Mouse (Mus musculus) heart, postnatal 10 days (tissue): Measurements from ENCODE around the gene Fzr1. TPM values are rescaled to one million over a fixed set of nuclear protein-coding genes. Genes with fewer than 3 reads are reported as not detected.

ENCODE experiments used
- DNase-seq, 2 experiments: peaks; one replicate each; pipeline ENCODE4 v3.0.0; 2021
- intact Hi-C: fragments of 180-260 bp; cut with DNase I; formaldehyde crosslinking; loops from one replicate; pipeline ENCODE4 v1.15.1; 2025
- total RNA-seq, 2 experiments: library from RNA; stranded (reverse); gene quantifications; 2 replicates each; pipeline ENCODE4 v1.2.3; 2021

Fzr1 gene
- total RNA-seq, 2 experiments from 2014 or later = 39.7 to 41.2 TPM

DNA sequence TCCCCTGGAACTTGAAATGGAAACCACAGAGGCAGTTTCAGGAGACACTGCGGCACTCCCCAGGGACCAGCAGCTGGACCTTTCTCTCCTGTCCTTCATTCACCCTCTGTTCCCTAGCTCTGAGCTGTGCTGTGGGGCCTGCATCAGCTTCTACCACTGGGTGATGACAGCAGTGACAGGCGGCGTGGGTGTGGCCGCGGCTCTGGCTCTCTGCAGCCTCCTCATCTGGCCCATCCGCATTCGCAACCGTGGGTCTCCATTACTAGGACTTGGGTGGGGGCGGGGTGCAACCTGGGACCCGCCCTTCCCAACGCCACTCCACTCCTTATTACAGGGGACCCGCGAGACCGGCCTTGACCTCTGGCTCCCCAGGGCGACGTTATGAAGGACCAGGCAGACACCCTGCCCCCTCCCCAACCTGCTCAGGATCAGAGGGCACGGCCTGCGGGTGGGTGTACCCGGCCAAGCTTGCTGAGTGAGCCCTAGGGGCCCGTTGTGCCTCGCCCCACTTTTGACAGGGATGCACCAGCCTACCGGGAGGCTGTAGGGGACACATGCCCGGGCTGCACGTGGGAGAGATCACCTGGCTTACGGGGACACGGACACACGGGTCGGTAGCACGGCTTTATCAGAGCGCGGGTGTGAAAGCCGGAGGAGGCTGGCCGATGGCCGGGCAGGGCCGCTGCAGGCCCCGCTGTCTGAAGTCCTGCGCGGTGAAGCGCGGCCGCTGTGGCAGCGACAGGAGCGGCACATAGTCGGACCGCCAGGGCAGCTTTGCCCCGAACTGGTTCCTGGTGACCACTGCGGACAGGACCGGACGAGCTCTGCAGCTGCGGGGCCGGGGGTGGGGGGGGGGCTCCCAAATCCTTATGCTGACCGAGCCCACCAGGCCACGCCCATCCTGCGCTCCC, 14.6 kb downstream of the Fzr1 start:
- peak; percentile 75 to 76 for DNase-seq
- intact Hi-C loops = no loop called here

DNA sequence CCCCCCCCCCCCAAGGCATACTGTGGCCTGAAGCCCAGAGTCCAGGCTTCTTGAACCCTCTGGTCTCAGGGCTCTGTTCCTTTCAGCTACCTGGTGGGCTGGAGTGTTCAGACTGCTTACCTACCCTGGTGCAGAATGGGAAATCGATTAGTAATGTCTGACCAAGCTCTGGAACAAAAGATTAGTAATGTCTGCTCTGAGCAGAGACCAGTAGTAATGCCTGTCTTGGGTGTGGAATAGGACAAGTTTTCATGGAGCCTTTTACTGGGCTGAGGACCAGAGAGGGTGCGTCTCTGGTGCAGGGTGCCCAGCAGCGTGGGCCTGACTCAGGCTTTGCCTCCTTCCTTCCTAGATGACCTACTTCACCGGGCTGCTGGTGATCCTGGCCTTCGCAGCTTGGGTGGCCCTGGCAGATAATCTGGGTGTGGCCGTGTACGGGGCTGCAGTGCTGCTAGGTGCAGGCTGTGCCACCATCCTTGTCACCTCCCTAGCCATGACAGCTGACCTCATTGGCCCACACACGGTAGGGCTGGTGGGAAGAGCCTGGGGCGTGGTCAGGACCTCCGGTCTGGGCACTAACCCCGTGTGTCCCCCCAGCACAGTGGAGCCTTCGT, 15.9 kb downstream of the Fzr1 start:
- intact Hi-C loops = no loop called here
- DNase-seq = no peak

- intact Hi-C loops = no loop called here
Measured at GRCm38 (mm10) chr10:81360721-81361120, 17.6 kb downstream of the Fzr1 start.

GRCm38 (mm10) chr10:81358841-81359240, 19.5 kb downstream of the Fzr1 start:
- intact Hi-C loops = loop anchor here (2.0 kb wide), 1 partner anchor 18 kb away; no protein-coding TSS in a partner anchor
- no peak for DNase-seq

More at GRCm38 (mm10) chr10:81360721-81361120, 17.6 kb downstream of the Fzr1 start:
- DNase-seq = no peak

- intact Hi-C loops = loop anchor here (2.0 kb wide), 1 partner anchor 19 kb away; no protein-coding TSS in a partner anchor
Measured at GRCm38 (mm10) chr10:81358209-81358608, 20.1 kb downstream of the Fzr1 start.

GRCm38 (mm10) chr10:81356991-81357844, 21.1 kb downstream of the Fzr1 start, which contains the start of gene Mfsd12:
Gene Mfsd12, plus strand, starts transcription at chr10:81357491.
- intact Hi-C loops = no loop called here
- DNase-seq = peak; percentile 95

More at GRCm38 (mm10) chr10:81358209-81358608, 20.1 kb downstream of the Fzr1 start:
- no peak for DNase-seq

GRCm38 (mm10) chr10:81356352-81356990, 21.8 kb downstream of the Fzr1 start:
- DNase-seq = no peak
- intact Hi-C loops = no loop called here

GRCm38 (mm10) chr10:81355533-81355932, 22.8 kb downstream of the Fzr1 start:
- no peak for DNase-seq
- intact Hi-C loops = no loop called here

DNA sequence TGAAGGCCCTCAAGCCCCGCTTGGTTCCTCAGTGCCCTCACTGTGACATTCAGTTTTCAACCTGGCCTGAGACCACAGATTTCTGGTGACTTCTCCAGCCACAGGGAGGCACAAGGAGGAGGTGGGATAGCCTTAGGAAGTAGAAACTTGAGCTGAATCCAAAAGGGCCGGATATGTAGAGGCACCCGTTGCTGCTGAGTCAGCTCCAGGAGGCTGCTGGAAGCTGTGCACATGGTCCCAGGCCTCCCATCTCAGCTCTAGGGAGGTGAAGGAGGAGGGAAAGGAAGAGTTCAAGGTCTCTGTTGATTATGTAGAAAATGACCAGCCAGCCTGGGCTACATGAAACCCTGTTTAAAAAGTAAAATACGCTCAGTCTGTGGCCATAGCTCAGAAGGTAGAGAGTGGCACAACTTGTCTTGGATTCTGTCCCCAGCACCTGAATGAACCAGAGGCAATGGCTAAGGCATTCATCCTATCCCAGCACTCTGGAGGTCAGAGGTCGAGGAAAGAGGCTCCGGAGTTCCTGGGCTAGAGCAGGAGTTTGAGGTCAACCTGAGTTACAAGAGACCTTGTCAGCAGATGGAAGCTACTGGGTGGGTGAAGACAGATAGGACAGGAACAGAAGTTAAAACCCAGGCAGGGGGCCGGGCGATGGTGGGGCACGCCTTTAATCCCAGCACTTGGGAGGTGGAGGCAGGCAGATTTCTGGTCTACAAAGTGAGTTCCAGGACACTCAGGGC, 23.4 kb downstream of the Fzr1 start:
- intact Hi-C loops = no loop called here
- DNase-seq = no peak

DNA sequence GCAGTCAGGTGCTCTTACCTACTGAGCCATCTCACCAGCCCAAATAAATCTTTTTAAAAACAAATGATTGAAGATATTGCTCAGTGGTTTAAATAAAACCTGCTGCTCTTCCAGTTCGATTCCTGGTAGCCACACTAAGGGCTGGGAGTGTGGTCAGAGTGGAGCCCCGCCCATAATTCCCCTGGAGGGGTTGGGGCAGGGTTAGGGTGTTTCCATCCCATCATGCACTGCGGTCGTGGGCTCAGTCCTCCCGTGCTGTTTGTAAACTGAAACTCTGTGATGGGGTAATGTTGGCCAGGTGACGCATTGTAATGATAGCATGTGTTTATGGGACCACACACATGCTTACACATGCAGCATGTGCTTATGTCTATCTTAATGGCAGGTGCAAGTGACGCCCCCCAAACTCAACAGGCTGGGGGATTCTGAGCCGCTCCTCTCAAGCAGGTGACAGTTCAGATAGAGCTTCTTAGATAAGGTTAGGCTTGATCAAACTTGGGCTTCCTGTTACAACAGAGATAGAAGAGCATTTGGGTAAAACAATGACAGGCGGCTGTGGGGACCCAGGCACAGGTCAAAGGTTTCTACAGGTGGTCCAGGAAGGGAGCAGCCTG, 26.5 kb downstream of the Fzr1 start:
- no peak for DNase-seq
- intact Hi-C loops = no loop called here

GRCm38 (mm10) chr10:81350351-81351063, 27.8 kb downstream of the Fzr1 start, which contains the start of gene Hmg20b:
Gene Hmg20b, minus strand, starts transcription at chr10:81350480.
- intact Hi-C loops = no loop called here
- peak; percentile 99 to 100 for DNase-seq

GRCm38 (mm10) chr10:81349961-81350350, 28.4 kb downstream of the Fzr1 start:
- DNase-seq = no peak
- intact Hi-C loops = no loop called here

GRCm38 (mm10) chr10:81349146-81349545, 29.2 kb downstream of the Fzr1 start:
- intact Hi-C loops = no loop called here

DNA sequence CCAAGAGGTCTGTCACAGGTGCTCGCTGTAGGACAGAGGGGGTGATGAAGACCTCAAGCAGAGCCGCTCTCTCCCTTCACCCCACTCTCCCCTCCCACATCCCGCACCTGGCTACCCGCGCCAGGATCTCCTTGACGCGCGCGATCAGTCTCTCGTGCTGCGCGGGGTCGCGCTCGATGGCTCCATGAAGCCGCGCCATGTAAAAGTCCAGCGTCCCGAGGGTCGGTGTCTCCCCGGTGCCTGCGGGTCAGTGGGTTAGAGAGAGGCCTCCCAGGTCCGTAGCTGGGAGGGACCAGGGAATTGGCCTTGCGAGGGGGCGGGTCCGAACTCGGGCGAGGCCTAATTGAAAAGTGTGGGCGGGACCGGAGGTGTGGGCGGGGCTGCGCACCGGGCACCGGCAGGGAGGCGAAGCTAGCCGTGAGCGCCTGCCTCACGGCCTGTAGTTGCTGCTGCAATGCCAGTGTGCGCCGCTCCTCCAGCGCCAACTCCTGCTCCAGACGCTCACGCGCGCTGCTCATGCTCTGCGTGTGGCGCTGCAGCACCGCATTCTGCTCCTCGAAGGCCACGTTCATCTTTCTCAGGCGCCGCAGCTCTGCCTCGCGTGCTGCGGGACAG, 31.8 kb downstream of the Fzr1 start:
- no peak for DNase-seq
- intact Hi-C loops = no loop called here

More at GRCm38 (mm10) chr10:81349146-81349545, 29.2 kb downstream of the Fzr1 start:
- peak; percentile 54 to 61 for DNase-seq

GRCm38 (mm10) chr10:81345162-81345534, 33.2 kb downstream of the Fzr1 start:
- intact Hi-C loops = loop anchor here (2.0 kb wide), 1 partner anchor 56 kb away; no protein-coding TSS in a partner anchor

DNA sequence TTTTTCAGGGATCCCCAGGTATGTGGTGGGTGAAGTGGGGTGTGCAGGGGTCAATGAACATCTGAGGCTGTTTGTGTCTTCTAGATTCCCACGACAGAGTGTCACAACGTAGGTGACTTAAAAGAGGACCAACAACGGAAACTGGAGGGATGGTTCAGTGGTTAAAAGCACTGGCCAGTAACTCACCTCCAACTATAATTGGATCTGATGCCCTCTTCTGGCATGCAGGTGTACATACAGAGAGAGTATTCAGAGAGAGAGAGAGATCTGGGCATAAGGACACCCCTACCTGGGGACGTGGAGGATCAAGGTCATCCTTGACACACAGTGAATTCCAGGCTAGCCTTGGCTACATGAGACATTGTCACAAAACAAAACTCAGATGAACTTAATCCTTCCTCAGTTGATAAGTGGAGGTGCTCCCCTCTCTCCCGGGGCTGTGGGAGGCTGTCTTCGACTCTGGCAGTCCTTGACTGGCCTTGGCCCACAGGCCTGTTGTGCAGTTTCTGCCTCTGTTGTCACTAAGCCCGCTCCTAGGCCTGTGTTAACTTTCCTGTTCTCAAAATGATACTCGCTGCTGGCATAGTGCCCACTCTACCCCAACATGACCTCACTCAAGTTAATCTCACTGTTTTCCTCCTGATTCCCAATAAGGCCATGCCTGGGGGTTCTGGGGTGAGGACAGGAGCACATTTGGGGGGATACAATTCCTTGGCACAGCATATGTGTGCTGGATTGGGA, 33.7 kb downstream of the Fzr1 start:
- intact Hi-C loops = loop anchor here (2.0 kb wide), 1 partner anchor 56 kb away; no protein-coding TSS in a partner anchor
- peak in 1 of 2 experiments; percentile 67 for DNase-seq

More at GRCm38 (mm10) chr10:81345162-81345534, 33.2 kb downstream of the Fzr1 start:
- DNase-seq = no peak
